Mouse (Mus musculus) hindlimb bud, embryonic 11.5 days (tissue): Measurements from ENCODE around the gene Lrch4.
A peak's percentile ranks its signal among the peaks of the same experiment; 100 is the strongest.

Experiments
- DNase-seq: peaks from one replicate; pipeline ENCODE4 v3.0.0-alpha.2; 2012; ENCODE audit warnings: low read depth, low spot score; ENCODE audit errors: extremely low spot score

Lrch4 gene

GRCm38 (mm10) chr5:137649669-137650571 is 21.0 kb downstream of the Lrch4 start:
- DNase-seq = no peak

- no peak for DNase-seq
Measured at GRCm38 (mm10) chr5:137652474-137652873, 23.6 kb downstream of the Lrch4 start.

GRCm38 (mm10) chr5:137653366-137653765 is 24.4 kb downstream of the Lrch4 start:
- DNase-seq = no peak

- DNase-seq = no peak
Measured at GRCm38 (mm10) chr5:137654746-137655145, 25.8 kb downstream of the Lrch4 start.

- no peak for DNase-seq
Measured at GRCm38 (mm10) chr5:137656977-137657376, 28.1 kb downstream of the Lrch4 start.

- DNase-seq = no peak
Measured at GRCm38 (mm10) chr5:137660064-137660688, 31.3 kb downstream of the Lrch4 start.

GRCm38 (mm10) chr5:137663057-137663456 is 34.1 kb downstream of the Lrch4 start:
- DNase-seq = no peak

GRCm38 (mm10) chr5:137668971-137669370 is 40.0 kb downstream of the Lrch4 start:
- DNase-seq = no peak

GRCm38 (mm10) chr5:137670240-137670639 is 41.3 kb downstream of the Lrch4 start:
- DNase-seq = no peak

GRCm38 (mm10) chr5:137671443-137672240 is 42.7 kb downstream of the Lrch4 start:
- no peak for DNase-seq

- DNase-seq = no peak
Measured at GRCm38 (mm10) chr5:137672361-137672760, 43.4 kb downstream of the Lrch4 start.

- DNase-seq = no peak
Measured at GRCm38 (mm10) chr5:137673015-137673414, 44.1 kb downstream of the Lrch4 start.

GRCm38 (mm10) chr5:137674786-137675185 is 45.9 kb downstream of the Lrch4 start:
- DNase-seq = no peak

- DNase-seq = no peak
Measured at GRCm38 (mm10) chr5:137677859-137678258, 48.9 kb downstream of the Lrch4 start.

GRCm38 (mm10) chr5:137678736-137679135 is 49.8 kb downstream of the Lrch4 start:
- no peak for DNase-seq

GRCm38 (mm10) chr5:137679726-137680125 is 50.8 kb downstream of the Lrch4 start:
- no peak for DNase-seq

GRCm38 (mm10) chr5:137682526-137682925 is 53.6 kb downstream of the Lrch4 start:
- no peak for DNase-seq

- DNase-seq = no peak
Measured at GRCm38 (mm10) chr5:137683388-137684293, 54.7 kb downstream of the Lrch4 start.

- DNase-seq = peak; percentile 96
Measured at GRCm38 (mm10) chr5:137684294-137685123, 55.6 kb downstream of the Lrch4 start, which contains the start of gene Agfg2. Gene Agfg2, minus strand, starts transcription at chr5:137684726.
